Mouse (Mus musculus): ENCODE results near the gene Gm35549.
A peak's percentile ranks its signal among the peaks of the same experiment; 100 is the strongest.

Gene Gm35549

DNA sequence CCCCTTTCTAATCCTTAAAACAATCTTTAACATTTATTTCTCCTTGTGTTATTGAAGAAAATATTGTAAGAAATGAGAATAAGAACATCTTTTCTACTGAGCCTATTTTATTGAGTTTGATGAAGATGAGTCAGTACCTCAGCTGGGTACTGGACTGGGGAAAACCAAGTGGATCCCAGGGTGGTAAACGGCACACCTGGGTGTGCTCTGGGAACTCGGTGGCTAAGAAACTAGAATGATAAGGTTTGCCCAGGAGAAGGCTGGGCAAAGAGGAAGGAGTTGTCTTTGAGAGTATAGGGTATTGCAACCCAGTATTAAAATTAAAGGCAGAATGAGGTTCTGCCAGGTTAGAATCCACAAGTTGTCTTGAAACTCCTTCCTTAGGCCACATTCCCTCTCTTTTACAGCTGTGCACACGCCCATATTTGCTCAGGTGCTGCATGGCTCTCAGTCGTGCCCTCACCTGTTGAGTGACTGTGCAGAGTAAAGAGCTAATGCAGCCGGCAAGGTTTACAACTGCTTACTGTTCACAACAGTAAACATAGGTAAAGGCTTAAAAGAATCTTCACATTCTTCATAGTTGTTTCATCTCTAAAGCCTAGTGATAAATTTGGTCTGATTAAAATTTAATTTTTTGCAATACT, 20.3 kb downstream of the Gm35549 start:
- DNase-seq: no peak

DNA sequence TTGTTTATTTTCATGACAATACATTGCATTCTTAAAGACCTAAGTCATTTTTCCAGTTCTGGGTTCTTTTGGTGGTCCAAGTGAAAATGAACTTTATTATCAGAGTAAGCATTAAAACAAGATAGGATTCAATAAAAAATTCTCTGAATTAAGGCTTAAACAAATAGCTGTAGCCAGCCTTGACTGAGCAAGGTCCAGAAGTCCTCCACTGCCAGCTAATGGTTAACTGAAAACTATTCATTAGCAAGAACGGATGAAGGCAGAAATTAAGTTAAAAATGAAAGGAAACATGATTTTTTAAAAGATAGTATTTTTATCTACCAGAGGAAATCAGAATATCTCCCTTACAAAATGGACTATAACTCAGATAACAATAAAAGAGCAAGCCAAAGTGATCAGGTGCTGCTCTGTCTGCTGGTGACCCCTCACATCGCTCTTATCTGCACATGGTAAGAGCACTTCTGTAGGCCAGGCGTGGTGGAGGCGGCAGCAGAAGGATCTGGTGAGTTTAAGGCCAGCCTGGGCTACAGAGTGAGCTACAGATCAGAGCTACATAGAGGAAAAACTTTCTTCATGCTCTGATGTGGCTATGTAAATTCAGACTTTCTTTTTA, 28.5 kb downstream of the Gm35549 start:
- no peak for DNase-seq

DNA sequence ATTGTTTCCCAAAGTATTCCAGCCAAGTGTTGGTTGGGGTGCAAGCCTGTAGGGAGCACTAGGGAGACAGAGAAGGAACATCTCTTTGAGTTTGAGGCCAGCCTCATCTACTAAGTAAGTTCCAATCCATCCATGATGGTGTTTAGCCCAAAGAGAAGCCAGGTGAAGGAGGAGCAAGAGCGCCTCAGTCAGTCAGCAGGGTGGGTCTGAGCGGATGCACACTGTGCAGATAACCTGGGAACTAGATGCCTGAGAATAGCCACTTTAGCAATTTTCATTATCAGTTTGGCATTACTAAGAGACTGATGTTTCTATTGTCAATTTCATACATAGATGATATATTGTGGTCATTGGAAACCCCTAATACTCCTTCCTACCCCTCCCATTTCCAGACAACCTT, 29.1 kb downstream of the Gm35549 start:
- no peak for DNase-seq

DNA sequence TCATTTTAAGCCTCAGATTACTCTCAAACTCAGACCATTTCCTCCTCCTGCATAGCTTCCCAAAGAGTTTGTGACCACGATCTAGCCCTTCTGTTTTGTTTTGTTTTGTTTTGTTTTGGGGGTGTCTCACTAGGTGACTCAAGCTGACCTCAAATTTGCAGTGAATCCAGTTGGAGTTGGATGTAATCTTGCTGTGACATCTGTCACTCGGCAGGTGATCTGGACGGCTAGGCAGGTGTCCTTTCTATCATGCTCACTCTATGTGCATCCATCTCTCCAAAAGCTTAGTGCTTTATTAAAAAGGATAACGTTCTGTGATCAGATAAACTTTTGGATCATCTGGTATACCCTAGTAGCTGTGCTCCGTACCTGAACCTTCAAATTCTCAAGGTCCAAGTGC, 31.4 kb downstream of the Gm35549 start:
- DNase-seq: no peak

DNA sequence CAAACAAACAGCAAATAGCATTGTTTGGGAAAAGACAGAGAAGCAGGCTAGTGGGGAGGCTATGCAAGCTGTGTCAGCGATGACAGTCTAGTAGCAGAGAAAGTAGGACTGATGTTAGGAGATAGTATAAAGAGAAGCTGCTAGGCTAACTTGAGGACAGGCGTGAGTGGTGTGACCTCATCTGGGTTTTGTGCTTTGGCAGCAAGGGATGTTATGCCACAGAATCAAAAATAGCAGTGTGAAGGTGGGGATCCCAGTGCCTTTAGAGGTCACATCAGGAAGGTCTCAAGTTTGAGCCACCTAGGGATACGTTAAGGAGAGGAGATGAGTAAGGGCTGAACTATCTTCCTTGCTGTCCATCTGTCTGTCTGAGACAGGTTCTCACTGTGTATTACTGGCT, 33.6 kb downstream of the Gm35549 start:
- no peak for DNase-seq

DNA sequence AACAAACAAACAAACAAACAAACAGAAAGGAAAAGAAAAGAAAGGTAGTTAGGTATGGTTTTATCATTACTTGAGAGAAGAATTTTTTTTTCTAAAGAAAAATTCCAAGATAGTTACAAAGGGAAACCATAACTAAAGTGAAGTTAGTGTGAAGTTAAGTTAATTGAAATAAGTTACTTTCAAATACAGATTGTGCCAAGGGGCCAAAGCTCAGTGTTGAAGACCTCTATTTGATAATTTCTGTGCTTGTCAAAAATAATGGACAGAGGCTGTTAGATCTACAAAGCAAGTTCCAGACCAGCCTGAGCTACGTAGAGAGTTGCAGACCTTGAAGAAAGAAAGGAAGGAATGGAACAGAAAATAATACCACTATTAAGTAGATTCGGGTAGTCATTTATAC, 36.6 kb downstream of the Gm35549 start:
- DNase-seq: no peak

DNA sequence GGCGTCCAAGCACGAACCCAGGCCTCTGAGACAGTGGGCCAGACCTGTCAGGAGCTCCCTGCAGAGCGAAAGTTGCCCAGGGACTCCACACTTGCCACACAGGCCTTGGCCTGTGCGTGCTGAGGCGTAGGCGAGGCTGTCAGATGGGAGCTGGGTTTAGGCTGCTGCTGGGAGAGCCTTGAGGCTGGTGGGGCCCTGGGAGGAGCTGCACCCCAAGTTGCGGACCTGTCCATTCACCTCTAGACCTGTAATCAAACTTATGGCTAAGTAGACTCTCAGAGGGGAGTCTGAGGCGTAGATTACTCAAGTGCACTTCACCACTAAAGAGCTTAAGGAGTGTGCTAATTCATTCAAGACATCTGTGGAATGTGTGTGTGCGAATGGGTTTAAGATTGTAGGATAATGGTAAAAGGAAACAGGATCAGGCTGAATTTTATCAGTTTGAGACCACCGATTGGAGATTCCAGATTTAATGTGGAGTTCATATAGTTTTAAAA, 37.9 kb downstream of the Gm35549 start:
- peak in 1 of 2 experiments; percentile 65 for DNase-seq

DNA sequence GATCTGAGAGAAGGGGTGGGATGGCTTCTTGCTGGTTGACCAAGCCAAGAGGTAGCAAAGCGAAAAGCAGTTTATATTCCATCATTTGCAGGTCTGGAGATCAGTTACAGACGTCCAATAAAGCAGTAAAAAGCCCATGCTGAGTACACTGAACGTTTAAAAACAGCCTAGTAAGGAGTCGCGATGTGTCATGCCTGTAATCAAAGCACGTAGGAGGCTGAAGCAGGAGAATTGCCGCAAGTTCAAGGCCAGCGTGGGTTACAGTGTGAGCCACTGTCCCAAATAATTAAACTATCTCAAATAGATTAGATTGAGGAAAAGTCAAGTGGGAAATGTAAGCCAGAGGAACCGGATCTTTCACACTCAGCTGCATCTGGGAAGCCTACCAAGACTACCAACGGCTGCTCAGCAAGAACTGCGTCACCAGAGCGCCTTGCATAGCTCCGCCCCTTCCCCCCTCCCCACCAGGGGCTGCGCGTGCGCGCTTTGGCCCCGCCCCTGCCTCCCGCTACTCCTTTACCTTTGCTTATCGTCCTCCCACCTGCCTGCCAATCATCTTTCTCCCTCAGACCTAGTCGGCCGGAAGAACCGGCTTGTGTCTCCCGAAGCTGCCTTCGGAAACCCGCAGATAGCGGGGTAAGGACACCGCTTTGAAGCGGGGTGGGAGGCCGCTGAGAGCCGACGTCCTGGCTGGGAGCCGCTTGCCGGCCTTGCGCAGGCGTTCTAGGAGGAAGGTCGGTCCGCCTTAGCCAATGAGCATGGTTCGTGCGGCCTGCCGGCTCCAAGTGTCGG, 38.6 kb downstream of the Gm35549 start, which contains the start of gene Tcaim:
Tcaim (plus strand) TSS at position 487 of the 792 bp plus-strand sequence.
- DNase-seq: peak; percentile 92 to 94

DNA sequence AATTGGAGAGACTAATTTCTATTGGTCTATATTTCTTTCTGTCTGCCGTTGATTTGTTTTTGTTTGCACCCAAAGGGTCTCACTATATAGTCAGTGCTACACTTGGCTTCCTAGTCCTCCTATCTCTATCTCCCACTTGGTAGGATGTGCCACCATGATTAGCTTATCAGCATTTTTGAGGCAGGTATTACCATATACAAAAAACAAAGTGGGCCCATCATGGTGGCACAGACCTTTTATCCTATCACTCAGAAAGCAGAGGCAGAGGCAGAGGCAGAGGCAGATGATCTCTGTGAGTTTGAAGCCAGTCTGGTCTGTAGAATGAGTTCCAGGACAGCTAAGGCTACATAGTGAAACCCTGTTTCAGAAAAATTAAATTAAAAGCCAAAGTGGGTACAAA, 57.3 kb downstream of the Gm35549 start:
- no peak for DNase-seq

DNA sequence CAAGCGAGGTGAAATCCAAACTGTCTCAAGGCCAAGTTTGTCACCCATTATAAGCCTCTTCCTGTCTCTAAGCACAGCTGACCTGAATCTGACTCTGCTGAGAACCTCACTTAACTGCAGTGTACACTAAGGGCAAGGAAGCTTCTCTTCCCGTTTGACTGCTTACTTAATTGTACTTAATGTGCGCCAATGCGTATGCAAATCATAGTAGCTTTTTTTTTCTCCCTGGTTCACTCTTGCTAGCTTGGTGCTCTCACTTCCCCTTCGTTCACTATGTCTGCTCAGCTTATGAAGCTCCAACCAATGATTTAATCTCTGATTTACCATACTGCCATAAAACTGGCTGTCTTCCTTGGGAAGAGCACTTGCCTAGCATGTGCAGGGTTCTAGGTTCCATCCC, 58.6 kb downstream of the Gm35549 start:
- no peak for DNase-seq

Data from lung, adult 18-20 months (tissue).